Mouse (Mus musculus) right cerebral cortex, postnatal 14 days (tissue): Measurements from ENCODE around the gene Gm8159.
"Not testable (repeated sequence)": the region's sequence is repeated elsewhere in the genome, so short reads cannot be mapped to it uniquely, and the experiment has no call there.

Source experiments
- DNase-seq: peaks from one replicate; pipeline ENCODE4 v3.0.0; 2022

Gene Gm8159

GRCm38 (mm10) chr14:4632052-4632451, at the start of gene Gm8159:
Gm8159 (plus strand) TSS chr14:4632352.
- DNase-seq = not testable (repeated sequence)

GRCm38 (mm10) chr14:4649309-4649708, 17.2 kb downstream of the Gm8159 start:
- peak; percentile 7 for DNase-seq

DNA sequence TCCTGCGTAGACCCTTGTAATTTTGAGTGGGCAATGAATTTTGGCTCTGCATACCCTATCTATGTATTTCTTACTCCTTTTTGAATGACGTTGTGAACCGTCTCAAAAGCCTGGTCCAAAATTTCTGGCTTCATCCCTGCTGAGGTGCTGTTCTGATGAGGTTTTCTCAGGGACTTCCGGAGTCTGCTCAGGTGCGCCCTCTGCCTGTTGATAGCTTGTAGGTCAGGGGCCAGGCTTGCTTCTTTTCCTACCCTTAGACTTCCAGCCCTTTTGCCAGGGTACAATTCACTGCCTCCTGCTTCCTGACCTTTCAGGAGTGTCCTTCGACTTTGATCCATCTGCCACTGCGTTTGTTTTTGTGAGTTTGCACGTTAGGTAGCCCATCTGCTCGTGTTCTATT, 18.2 kb downstream of the Gm8159 start:
- peak; percentile 48 for DNase-seq

DNA sequence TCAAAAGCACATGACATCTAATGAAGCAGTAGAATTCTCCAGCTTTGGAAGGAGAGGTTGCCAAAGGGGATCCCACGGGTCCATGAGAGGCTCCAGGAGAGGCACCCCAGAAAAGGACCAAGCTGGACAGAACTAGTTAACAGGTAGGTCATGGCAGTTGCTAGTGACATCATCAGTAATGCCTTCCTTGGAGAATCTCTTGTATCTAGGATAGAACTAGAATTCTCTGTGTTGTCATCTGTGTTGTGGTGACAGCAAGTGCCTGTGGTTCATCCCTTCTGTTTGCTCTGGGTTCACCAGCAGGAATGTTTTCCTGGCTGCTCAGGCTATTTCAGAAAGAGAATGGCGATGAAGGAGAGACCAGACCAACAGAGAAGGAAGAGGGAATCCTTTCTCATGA, 31.7 kb downstream of the Gm8159 start, which contains the start of gene Gm3239:
Gm3239 (plus strand) TSS at position 301 of the 400 bp plus-strand sequence.
- not testable (repeated sequence) for DNase-seq
